Mouse (Mus musculus): ENCODE measurements at regions not wholly inside any gene's neighbourhood (a gene's known extent, or its start where the extent isn't known, plus 50 kb on each side); places are given as distances from the start of the nearest gene placed in this dataset.

- Histone ChIP-seq H3K36me3 (replicated peaks in 1 of 2; ENCODE audit: control insufficient read depth in 1 of 2, insufficient read depth in 1 of 2, low read length in 1 of 2) (no peaks in the 10 kb centered on the region), H3K27ac (ENCODE audit: insufficient read depth, low read depth) (no peak overlapping the region), H3K9ac (ENCODE audit: insufficient read depth, low read depth) (no peak overlapping the region), H3K79me2 (replicated peaks; ENCODE audit: control insufficient read depth, extremely low read depth, insufficient read depth, poor library complexity, severe bottlenecking) (no peaks in the 10 kb centered on the region), H3K4me1 (ENCODE audit: control insufficient read depth in 1 of 2, insufficient read depth in 2 of 2) (no peaks in the 10 kb centered on the region), H3K27me3 (replicated peaks) (no peaks in the 10 kb centered on the region), H3K9me3 (replicated peaks; ENCODE audit: low read length) (peaks cover 43% of the 10 kb centered on the region), H3K4me3 (replicated peaks in 1 of 3; ENCODE audit: low read depth in 2 of 3, low read length in 2 of 3, poor library complexity in 1 of 3) (no peak overlapping the region), H3K4me2 (ENCODE audit: insufficient read depth, low read depth, poor library complexity, severe bottlenecking) (no peak overlapping the region)
- TF ChIP-seq JUN (IDR thresholded peaks at IDR 0.05; ENCODE audit: insufficient read depth, low read depth, low read length) (no peak), CHD2 (IDR thresholded peaks at IDR 0.05; ENCODE audit: low read length) (no peak), USF1 (IDR thresholded peaks at IDR 0.05; ENCODE audit: low read depth, low read length) (no peak), POLR2A (IDR thresholded peaks at IDR 0.05; ENCODE audit: low read depth, low read length) (no peak), BHLHE40 (IDR thresholded peaks at IDR 0.05; ENCODE audit: low read depth, low read length) (no peak), MEF2A (IDR thresholded peaks at IDR 0.05; ENCODE audit: borderline replicate concordance, low read depth, low read length) (no peak), NELFE (IDR thresholded peaks at IDR 0.05; ENCODE audit: low read depth, low read length) (no peak), MAFK (IDR thresholded peaks at IDR 0.05; ENCODE audit: insufficient replicate concordance, low read length) (no peak), ZKSCAN1 (IDR thresholded peaks at IDR 0.05; ENCODE audit: borderline replicate concordance, low read depth, low read length) (no peak), TBP (conservative IDR thresholded peaks at IDR 0.05; ENCODE audit: low read depth, low read length) (no peak), PAX5 (IDR thresholded peaks at IDR 0.05; ENCODE audit: low read length) (no peak), ELF1 (IDR thresholded peaks at IDR 0.05; ENCODE audit: low read depth, low read length) (no peak), MAZ (IDR thresholded peaks at IDR 0.05; ENCODE audit: low read depth, low read length) (no peak), HCFC1 (IDR thresholded peaks at IDR 0.05; ENCODE audit: low read depth, low read length) (no peak), USF2 (conservative IDR thresholded peaks at IDR 0.05; ENCODE audit: low read depth, low read length) (no peak), KAT2A (IDR thresholded peaks at IDR 0.05; ENCODE audit: insufficient replicate concordance, low read length) (no peak), UBTF (IDR thresholded peaks at IDR 0.05; ENCODE audit: low read depth, low read length) (no peak), POLR2AphosphoS2 (IDR thresholded peaks at IDR 0.05; ENCODE audit: low read depth, low read length) (no peak), SMC3 (IDR thresholded peaks at IDR 0.05; ENCODE audit: low read depth, low read length) (no peak)
- no peak for DNase-seq (ENCODE audit: extremely low read depth)
- in situ Hi-C loops (cut with MboI; ENCODE audit: low pct_ligation_motif_present, low pct_unique_long_range_greater_than_20kb, low sequenced_read_pairs) (no loop called here), dilution Hi-C loops (cut with MboI; ENCODE audit: extremely low pct_ligation_motif_present, extremely low pct_unique_long_range_greater_than_20kb, low sequenced_read_pairs) (no loop called here)
These were observed 2476.1 kb upstream of the Gm6569 start for GRCm38 (mm10) chr15:71358189-71358790.

DNA sequence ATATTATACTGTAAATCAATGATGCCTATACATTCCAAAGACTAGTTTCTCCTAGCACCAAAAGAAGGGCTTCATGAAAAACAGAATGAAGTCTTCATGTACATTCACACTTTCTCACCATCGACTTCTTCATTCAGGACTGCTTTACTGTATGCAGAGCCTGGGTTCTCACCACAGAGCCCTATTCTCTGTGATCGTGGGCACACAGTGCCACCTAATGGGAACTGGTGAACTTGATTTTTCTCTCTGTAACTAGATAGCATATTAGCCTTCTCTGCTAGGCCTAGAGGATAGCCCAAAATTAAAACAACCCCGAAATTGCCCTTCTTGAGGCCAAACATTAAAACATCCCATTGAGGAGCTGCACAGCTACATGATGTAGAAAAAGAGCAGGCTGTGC, 2458.6 kb upstream of the Gm6569 start:
- Histone ChIP-seq H3K9me3 (replicated peaks; ENCODE audit: low read length) (peaks cover 26% of the 10 kb centered on the region), H3K9ac (ENCODE audit: insufficient read depth, low read depth) (no peak overlapping the region), H3K4me2 (ENCODE audit: insufficient read depth, low read depth, poor library complexity, severe bottlenecking) (no peak overlapping the region), H3K4me1 (ENCODE audit: control insufficient read depth in 1 of 2, insufficient read depth in 2 of 2) (no peaks in the 10 kb centered on the region), H3K27ac (ENCODE audit: insufficient read depth, low read depth) (no peak overlapping the region), H3K4me3 (replicated peaks in 1 of 3; ENCODE audit: low read depth in 2 of 3, low read length in 2 of 3, poor library complexity in 1 of 3) (no peak overlapping the region), H3K27me3 (replicated peaks) (no peaks in the 10 kb centered on the region), H3K79me2 (replicated peaks; ENCODE audit: control insufficient read depth, extremely low read depth, insufficient read depth, poor library complexity, severe bottlenecking) (no peaks in the 10 kb centered on the region), H3K36me3 (replicated peaks in 1 of 2; ENCODE audit: control insufficient read depth in 1 of 2, insufficient read depth in 1 of 2, low read length in 1 of 2) (no peaks in the 10 kb centered on the region)
- DNase-seq (ENCODE audit: extremely low read depth), result no peak
- TF ChIP-seq ZMIZ1 (IDR thresholded peaks at IDR 0.05; ENCODE audit: low read depth, low read length), result no peak
- no peak for TF ChIP-seq RCOR1 (conservative IDR thresholded peaks at IDR 0.05; ENCODE audit: low read depth, low read length)
- no peak for TF ChIP-seq MAX (IDR thresholded peaks at IDR 0.05; ENCODE audit: low read length)
- no peak for TF ChIP-seq MAZ (IDR thresholded peaks at IDR 0.05; ENCODE audit: low read depth, low read length)
- no peak for TF ChIP-seq MEF2A (IDR thresholded peaks at IDR 0.05; ENCODE audit: borderline replicate concordance, low read depth, low read length)
- in situ Hi-C loops (cut with MboI; ENCODE audit: low pct_ligation_motif_present, low pct_unique_long_range_greater_than_20kb, low sequenced_read_pairs) (no loop called here), dilution Hi-C loops (cut with MboI; ENCODE audit: extremely low pct_ligation_motif_present, extremely low pct_unique_long_range_greater_than_20kb, low sequenced_read_pairs) (no loop called here)
